Mouse (Mus musculus): Measurements from ENCODE around the gene Mpg.

Mpg gene

DNA sequence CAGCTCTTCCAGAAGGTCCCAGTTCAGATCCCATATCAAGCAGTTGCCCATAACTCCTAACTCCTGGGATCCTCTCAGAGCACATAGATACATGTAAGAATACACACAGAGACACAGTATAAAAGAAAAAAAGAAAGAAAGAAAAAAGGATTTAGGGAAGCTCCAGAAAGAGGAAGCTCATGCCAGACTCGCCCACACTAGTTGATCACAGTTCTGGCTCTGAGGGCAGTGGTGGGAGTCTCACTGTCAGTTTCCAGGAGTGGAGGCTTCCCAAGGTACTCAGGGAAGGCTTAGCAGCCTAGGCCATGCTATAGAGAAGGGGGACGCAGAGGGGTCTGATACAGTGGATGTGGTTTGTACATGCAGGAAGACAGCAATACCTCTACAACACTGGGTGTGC, 4.8 kb downstream of the Mpg start:
- DNase-seq = no peak

DNA sequence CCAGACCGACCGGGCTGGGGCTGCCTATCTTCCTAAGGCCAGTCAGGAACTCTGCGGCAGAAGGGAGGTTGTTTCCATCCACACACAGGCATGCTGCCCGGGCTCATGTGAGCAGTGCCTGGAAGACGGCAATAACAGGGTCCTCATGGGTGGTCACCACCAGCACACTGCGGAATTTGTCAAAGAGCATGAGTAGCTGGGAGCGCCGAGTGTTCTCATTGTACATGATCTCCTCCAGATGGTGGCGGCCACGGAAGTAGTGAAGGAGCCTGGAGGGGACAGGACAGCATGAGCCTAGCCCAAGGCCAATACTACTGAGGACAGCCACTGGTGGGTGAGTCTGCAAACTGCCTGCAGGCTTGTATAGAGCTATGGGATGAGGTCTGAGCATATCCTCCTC, 6.5 kb downstream of the Mpg start:
- DNase-seq = no peak

DNA sequence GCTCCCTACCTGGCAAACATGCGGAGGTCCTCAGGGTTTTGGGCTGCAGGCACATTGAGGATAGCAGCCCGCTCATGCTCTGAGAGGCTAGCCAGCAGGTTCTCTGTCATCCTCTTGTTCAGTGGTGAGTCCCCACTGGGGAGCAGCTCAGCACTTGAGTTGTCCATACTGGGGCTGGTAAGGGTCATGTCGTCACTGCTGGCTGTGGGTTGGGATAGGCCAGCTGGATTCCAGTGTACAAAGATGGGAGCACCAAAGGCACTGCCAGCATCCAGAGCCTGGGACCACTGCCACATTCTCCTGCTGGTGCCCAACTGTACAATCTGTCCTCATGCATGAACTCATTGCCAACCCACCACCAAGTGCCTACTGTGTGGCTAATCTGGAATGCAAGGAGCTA, 7.6 kb downstream of the Mpg start:
- DNase-seq = no peak

DNA sequence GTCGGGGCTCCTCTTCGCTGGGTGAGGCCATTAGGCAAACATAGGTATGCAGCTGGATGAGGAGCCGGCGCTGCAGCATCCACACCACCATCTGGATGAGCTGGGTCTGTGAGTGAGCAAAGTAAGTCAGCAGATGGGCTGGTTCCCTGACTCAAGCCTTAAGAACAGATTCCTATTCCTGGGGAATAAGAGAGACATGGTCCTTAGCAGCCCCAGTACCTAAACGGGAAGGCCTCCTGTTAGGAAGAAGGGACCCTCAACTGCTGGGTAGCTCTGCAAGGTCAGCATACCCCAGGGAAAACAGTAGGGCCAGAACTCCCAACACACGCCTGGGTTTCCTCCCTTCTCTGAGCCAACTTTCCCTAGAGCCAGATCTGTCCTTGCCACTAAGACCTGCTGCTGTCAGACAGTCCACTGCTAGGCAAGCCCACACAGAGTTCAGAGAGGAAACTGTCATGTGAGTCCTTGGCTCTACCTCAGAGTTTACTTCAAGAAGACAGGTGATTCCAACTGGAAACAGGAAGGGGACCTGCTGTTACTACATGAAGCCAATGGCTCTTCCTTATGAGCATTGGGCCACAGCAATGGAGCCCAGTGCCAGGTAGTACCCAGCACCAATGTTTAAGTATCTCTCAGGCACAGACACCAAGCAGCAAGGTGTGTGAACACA, 8.6 kb downstream of the Mpg start:
- no peak for DNase-seq

DNA sequence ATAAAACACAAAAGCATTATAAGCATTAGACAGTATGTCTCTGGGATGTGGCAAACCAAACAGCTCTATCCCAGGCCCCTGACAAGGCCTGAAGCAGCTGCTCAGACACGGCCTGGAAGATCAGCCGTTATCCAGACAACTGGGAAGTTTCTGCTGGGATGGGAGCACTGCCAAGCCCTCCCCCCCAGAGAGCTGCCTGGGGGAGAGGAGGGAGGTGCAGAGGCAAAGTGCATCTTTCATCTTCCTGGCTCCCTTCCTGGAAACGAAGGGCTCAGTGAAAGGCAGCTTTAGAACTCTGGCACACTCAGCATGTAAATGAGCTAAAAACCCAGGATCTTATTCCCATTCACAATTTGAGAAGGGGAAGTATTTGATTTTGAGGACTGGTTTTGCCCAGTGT, 9.3 kb downstream of the Mpg start:
- DNase-seq = no peak

DNA sequence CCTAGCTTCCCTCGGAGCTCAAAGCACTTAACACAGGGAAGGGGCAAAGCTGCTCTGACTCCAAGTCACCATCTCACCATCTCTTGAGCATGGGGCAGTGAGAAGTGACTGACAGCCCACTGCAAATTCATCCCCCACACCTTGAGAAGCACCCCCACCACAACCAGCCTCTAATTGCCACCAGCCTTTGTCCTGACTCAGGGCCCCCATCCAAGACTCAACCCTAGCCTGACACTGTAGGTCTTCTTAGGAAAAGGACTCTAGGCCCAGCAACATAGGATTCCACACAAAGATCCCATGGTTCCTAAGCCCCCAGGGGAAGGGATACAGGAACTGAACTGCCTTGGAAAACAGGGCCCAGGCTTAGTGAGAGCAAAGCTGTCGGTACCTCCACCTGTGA, 9.8 kb downstream of the Mpg start:
- no peak for DNase-seq

DNA sequence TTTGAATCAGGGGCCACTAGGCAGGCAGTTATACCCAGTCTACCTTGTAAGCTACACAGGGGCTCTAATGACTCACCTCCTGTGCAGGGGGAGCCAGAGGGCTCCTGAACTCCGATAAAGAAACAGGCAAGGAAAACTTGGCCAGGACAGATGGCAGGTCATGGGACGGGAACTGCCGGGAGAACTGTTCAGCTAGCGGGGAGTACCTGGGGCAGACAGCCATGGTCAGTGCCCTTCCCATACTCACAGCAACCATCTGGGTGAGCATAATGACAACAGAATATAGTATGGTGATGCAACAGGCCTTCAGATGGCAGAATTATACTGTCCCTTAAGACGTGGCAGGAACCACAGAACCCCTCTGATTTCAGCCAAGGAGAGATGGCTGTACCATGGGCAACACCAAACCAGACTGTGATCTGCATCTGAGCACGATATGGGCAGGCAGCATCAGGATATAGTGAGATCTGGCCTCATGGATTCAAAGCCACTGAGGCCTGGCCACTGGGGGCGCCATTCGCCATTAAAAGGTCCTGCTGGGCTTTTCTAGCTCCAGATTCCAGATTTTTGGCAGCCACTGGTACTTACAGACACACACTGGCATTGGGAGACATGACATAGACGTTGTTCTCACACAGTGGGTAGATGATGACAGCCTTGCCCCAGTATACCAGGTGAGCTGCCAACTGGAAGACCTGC, 10.6 kb downstream of the Mpg start:
- DNase-seq = no peak

DNA sequence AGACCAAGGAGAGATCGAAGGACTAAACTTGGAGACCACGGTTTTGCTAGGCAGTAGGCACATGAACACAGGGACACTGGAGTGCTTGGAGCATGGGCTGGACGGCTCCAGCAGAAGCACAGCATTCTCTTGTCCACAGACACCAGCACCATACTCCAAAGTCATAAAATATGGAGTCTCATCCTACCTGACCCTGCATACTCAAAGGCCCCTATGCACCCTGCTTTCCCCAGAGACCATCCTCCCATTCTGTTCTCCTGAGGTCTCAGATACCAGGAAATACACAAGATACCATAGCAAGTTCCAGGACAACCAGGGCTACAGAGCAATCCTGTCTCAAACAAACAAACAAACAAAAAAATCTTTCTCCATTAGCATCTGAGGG, 11.1 kb downstream of the Mpg start:
- no peak for DNase-seq

DNA sequence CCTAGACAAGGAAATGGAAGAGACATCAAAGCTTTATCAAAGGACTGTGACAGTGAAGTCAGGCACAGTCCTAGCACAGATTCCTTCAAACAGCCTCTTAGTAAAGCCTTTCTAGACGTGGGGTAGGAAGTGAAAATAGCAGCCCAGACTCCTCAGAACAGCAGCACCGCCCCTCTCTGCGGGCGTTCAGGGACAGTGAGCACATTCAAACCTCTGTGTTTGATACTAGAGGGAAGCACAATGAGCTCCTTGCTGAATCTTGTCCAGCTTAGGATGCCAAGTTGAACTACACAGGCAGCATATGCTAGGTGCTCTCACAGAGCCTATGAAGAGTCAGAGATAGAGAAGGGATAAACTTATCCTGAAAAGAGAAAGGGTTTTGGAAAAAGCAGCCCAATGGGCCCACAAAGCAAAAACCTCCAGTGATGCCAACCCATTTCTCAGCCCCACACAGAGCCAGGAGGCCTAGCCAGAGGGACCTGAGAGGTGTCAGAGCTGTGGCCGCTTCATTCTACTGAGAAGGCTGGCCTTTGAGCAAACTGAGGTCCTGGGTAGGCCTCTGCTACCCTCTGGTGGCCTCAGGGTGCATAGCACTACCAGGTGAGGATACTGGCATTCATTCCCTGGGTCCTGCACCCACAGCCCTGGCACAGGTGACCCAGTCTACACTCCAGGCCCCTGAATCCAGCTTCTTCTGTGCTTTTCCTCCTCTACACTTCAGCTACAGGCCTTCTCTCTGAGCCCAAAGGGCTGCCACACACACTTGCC, 12.0 kb downstream of the Mpg start:
- DNase-seq = peak; percentile 40 to 46

DNA sequence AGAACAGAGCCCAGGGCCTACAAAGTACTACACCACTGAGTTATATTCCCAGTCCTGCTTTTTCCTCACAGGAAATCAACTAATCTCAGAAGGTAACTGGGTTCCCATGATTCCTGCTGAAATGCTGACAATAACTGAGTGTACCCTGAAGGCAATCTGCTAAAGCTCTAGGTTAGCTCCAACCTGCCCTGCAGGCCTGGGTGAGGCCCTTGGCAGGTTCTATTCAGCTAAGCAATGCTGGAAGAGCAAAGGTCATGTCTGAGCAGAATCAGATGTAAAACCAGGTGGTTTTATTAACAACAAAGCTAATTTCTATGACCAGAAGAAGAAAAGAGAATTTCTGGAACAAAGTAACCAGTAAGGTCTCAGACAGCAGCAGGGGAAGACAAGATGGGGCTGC, 15.1 kb downstream of the Mpg start:
- no peak for DNase-seq

DNA sequence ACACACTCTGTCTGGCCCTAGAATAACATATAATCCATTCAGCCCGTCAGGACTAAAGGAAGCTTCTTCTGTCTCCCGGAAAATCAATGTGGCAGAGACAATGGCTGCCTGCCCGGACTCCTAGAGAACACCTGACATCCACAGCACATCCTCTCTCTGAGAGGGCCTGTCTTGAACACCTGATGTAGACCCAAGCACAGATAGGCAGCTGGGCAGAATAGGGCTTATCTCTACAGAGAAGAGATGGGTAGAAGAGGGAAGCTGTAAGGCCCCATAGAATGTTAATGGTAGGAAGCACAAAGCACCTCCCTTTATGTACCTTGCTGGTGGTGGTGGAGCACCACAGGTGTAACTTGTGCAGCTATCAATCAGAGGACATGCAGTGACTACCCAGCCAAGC, 15.9 kb downstream of the Mpg start:
- DNase-seq = no peak

DNA sequence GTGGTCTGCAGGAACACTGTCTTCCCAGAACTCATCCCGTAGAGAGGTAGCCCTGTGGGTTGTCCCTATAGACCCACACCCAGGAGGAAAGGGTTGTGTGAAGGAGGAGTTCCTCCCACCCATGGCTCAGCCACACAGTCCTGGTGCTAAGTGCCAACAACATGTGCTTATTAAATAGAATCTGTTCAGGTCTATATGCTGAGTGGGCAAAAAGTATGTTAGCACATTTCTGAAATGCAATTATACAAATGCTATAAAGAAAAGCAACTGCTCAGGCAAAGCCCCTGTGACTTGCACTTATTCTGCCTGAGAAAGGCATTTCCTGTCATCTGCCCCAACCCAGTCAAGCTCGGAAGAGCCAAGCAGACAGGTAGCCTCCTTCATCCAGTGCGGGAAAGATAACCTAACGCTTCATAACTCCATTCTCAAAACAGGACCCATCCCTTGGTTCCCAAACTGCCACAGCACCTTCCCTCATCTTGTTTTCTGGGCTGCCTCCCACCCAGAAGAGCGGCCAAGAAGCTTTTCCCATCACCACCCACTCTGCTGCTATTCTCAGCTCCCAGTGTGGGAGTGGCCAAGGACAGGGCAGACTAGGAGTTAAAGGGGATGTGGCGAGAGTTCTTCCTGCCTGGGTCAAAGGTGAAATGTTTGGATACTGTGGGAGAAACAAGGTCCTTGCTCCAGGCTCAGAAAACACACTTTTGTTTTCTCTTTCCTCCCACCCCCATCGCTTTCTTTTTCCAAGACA, 17.1 kb downstream of the Mpg start:
- DNase-seq = no peak

DNA sequence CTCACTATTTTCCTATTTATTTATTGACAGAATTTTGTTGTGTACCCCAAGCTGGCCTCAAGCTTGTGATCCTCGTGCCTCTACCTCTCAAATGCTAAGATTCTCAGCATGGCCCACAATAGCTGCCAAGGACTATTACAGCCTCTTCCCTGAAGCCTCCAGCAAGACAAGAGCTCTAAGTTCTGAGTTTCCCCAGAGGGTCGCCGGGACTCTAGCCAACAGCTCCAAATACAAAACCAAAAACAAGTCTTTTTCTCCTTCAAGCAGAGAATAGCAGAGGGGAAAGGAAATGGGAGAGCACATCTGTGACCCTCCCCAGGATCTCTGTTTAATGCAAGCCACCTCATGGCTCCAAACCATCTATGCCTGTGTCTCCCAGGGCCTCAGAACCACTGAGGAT, 17.8 kb downstream of the Mpg start:
- no peak for DNase-seq

DNA sequence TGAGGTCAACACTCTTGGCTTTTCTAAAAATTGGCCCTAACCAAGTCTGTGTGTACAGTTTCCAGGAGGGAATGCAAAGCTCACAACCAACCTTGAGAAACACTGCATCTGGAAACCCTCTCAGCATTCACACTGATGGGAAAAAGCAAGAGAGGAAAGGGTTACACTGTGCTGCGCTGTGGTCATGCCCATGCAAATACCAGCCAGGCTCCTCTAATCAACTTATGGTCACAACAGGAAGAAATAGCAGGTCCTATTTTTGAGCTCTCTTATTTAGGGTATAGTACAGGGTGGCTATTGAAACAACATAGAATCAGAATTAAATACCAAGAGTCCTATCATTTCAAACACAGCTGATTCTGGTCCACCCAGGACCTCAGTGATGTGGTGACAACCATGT, 18.3 kb downstream of the Mpg start:
- DNase-seq = no peak

DNA sequence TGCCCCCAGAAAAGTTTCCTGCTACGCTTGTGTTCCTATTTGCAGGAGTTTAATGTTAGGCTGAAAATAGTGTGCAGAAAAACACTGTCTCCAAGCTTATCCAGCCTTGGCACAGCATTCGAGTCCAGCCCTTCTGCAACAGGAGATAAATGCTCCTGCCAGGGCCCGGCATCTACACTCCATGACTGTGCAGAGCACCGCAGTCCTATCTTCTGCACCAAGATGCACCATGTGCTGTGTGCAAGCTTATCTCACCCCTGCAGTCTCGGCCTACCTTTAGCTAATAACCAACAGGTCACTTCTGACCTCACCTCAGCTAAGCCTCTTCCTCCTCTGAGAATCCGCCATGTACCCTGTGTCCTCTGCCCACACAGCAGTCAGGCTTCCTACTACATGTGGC, 19.3 kb downstream of the Mpg start:
- no peak for DNase-seq

DNA sequence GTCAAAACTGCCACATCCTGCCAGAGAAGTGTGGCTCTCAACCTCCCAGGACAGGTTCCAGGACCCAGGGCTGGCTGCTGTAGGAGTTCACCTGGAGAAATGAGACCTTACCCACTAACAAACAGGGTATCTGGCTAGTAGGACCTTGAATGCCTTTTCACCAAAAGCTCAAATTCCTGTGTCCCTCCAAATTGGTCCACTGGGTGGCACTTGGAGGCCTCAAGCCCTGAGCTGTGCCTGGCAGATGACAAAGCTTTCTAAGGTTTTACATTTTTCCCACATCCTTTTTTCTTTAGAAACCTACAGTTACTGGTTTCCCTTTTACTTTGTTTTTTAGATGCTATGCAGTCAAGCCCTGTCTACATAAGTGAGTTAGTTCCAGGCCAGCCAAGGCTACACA, 20.8 kb downstream of the Mpg start:
- DNase-seq = no peak

DNA sequence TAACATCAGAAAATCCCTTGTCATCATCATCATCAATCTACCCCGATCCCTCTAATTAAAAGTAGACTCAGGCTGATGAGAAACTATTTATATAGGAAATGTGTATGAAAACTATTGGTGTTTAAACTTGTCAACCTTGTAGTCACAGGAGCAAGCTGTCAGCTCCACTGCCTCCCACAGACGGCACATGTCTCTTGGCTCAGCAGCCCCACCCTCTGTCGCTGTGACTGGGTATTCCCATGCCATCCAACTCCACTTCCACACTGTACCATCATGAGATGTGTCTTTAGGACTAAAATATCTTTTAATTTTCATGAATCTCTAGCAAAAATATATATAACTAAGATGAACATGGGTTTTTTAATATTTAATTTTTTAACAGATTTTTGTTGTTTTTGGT, 22.0 kb downstream of the Mpg start:
- DNase-seq = no peak

DNA sequence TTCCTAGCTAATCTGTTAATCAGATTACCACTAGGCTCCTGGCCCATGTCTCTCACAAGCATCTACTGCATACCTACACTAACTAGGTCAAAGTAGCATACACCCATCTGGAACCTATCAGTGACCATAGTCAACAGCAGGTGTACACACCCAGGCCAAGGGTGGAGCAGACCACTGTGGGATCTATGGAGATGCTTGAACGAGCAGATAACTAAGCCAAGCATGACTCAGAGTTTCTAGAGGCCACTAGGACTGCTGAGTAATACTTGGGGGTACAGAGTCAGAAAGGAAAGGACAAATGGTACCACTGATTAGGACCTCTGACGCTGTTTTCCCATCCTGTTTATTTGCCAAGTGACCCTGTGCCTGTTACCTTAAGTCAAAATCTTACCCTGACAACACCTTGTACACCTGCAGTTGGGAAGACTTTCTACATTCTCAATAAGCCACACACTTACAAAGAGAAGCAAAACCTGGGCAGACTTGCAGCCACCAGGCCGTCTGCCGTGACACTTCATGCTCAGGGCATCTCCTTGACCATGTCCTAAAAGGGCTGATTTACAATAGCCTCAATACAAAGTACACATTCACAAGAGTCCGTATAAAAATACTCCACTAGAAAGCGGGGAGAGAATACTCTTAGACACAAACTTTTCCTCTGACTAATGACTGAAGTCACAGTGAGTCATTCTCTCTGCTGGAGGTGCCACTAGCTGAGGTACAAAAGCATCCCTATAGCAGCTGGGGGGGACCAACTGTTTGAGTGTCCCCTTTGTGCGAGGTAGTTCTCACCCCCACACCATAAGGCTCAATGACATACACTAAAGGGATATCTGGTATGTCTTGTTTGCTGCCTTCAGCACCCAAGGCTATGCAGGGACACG, 24.8 kb downstream of the Mpg start:
- DNase-seq = no peak

DNA sequence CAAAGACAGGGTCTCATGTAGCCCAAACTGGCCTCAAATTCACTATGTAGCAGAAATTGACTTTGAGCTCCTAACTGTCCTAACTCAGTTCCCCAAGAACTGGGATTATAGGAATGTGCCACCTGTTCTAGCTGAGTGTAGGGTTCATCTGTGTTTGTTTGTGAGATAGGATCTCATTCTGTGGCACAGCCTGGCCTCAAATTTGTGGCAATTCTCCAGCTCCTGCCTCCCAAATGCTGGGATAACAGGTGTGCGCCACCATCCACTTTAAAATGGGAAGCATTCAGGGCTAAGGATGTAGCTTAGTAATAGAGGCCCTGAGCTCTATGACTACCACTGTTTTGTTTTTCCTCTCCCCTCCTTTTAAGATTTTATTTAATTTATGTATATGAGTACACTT, 26.8 kb downstream of the Mpg start:
- DNase-seq = no peak

DNA sequence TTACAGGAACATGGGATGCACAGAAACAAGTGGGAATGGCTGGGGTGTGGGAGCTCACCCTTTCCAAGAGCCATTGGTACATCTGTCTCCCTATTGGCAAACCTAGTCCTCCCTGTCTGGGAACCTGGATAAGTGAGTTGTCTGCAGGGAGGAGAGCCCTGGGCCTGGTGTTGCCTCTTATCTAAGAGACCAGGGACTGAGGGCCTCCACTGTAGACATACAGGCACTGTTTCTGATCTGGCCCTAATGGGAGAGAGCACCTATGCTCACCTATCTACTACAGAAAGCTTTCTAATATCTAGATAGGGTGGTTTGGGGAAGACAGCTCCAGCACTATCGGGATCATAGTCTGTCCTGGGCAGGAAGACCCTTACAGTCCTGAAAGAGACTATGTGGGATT, 29.8 kb downstream of the Mpg start:
- no peak for DNase-seq

DNA sequence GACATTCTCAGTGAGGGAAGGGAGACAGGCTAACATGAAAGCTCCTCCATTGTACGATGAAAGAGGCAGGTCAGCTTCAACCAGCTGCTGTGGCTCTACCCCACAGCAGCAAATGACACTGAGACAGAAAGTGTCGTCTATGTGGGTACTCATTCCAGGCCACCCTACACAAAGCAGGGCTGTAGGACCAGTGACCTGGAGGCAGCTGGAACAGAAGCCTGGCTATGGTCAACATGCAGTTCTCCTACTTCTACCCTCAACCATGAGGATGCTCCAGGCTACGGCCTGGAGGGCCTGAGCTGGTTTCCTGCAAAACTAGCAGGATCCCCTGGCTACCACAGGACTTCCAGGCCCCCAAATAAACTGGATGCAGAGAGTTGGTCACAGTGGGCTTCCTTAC, 30.3 kb downstream of the Mpg start:
- no peak for DNase-seq

DNA sequence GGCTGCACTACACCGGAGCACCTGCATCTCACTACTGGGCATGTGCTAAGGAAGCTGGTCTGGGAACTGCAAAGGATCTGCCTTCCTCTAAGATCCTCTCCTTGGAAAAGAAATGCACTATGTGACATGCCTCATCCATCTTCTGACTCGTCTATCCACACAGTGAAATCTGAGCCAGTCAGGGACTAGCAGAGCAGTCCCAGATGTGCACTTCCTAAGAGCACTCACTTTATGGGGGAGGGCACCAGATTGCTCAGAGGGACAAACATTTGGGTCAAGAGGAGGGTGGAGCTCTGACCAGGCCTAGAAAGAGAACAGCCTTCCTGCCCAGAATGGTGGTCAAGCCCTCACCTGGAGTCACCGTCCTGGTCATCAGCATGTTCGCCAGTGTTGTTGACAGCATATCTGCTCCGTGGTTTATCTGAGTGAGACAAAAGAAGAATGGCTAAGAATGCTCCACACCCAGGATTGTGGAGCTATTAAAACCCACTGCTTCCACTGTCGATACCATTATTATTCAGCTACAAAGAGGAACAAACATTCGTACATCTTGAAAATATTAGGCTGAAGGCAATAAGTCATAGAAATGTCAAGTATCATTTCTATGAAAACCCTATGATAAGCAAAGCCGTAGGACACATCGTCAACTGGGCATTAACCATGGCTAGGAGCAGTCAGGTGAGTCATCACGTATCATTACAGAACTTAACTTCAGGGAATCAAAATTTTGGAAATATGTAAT, 36.5 kb downstream of the Mpg start:
- DNase-seq = no peak

All from thymus, adult 18-20 months (tissue).